Mouse (Mus musculus) stomach, postnatal 0 days (tissue): ENCODE measurements around the gene Atg4a-ps.

Experiments used
- CTCF ChIP-seq: IDR thresholded peaks from 2 replicates; pipeline ENCODE4 v1.5.1; 2016; ENCODE audit warnings: antibody characterized with exemption, low read depth, mild to moderate bottlenecking, moderate library complexity
- EP300 ChIP-seq: optimal IDR thresholded peaks from 2 replicates; pipeline ENCODE3; 2016; ENCODE audit warnings: antibody characterized with exemption

DNA sequence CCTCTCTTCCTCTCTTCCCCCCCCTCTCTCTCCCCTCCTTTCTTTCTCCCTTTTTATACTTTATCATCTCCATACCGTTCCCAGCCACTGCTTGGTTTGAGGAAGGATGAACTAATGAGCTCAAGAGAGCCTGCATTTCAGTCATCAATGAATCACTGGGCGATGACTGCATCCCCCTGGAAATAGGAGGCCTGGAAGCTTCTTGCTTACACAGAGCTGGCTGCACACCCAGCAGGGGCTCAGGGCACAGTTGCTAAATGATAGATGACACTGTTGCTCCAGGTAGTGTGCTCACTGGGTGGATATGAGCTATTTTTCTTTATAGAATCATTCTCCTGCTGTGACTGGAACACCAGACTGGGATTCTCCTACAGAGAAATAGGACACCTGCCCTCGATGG, 49.7 kb upstream of the Atg4a-ps start:
- TF ChIP-seq CTCF, result no peak
- TF ChIP-seq EP300, result no peak
